Mouse (Mus musculus) G1E (cell line): ENCODE measurements around the gene Ccdc105. TPM values are rescaled to one million over a fixed set of nuclear protein-coding genes. Genes with fewer than 3 reads are reported as not detected.

Experiments used
- ATAC-seq: 2 replicates; pipeline ENCODE4 v1.8.0; 2016; ENCODE audit warnings: mild to moderate bottlenecking; ENCODE audit not compliant: insufficient number of reproducible peaks, poor library complexity, low FRiP score, severe bottlenecking; ENCODE audit errors: extremely low read depth
- DNase-seq: peaks from one replicate; pipeline ENCODE4 v3.0.0; 2012; ENCODE audit warnings: low spot score
- H3K27me3 ChIP-seq: 2 replicates; pipeline ENCODE4 v1.6.1; 2012; ENCODE audit warnings: mild to moderate bottlenecking, low read length, inconsistent platforms; ENCODE audit not compliant: insufficient read depth
- H3K36me3 ChIP-seq: replicated peaks from 2 replicates; pipeline ENCODE3; 2012; ENCODE audit warnings: mild to moderate bottlenecking, inconsistent platforms
- H3K4me1 ChIP-seq: 2 replicates; pipeline ENCODE4 v1.6.1; 2012; ENCODE audit warnings: low read depth, low read length, inconsistent platforms, mixed read lengths; ENCODE audit not compliant: insufficient read depth
- H3K4me3 ChIP-seq: 2 replicates; pipeline ENCODE4 v1.5.1; 2012; ENCODE audit warnings: low read depth, mild to moderate bottlenecking, inconsistent platforms, low read length, moderate library complexity, mixed read lengths
- H3K9me3 ChIP-seq: replicated peaks from 2 replicates; pipeline ENCODE4 v1.6.1; 2012; ENCODE audit warnings: inconsistent platforms
- CTCF ChIP-seq: IDR thresholded peaks from 2 replicates; pipeline ENCODE4 v1.5.1; 2012; ENCODE audit warnings: low read depth, low read length, inconsistent platforms, mixed read lengths
- GATA1 ChIP-seq: IDR thresholded peaks from 2 replicates; pipeline ENCODE4 v1.6.1; 2012; ENCODE audit warnings: borderline replicate concordance, low read length, inconsistent platforms, mixed read lengths
- GATA2 ChIP-seq: IDR thresholded peaks from 2 replicates; pipeline ENCODE4 v1.6.1; 2012; ENCODE audit warnings: low read depth, low read length, inconsistent platforms, borderline replicate concordance
- POLR2AphosphoS5 ChIP-seq: IDR thresholded peaks from 2 replicates; pipeline ENCODE4 v1.6.1; 2012; ENCODE audit warnings: low read depth, low read length, inconsistent platforms; ENCODE audit not compliant: insufficient replicate concordance
- TAL1 ChIP-seq: conservative IDR thresholded peaks from 2 replicates; pipeline ENCODE4 v1.6.1; 2012; ENCODE audit warnings: low read depth, low read length, inconsistent platforms, mixed read lengths
- polyA plus RNA-seq: library from polyadenylated mRNA; stranded (reverse); fragments of >175 nt; gene quantifications from 2 replicates; pipeline ENCODE4 v1.2.3, GENCODE M21; 2012
- total RNA-seq, 2 experiments: library from RNA; stranded (forward) in 1 of 2; stranded (reverse) in 1 of 2; fragments of 200-1000 nt in 1 of 2; fragments of >200 nt in 1 of 2; fragmentation: Nextera tagmentation in 1 of 2; gene quantifications; 2 replicates each; pipeline ENCODE4 v1.2.3; 2014 to 2017

Ccdc105 gene
- total and polyA plus RNA-seq, 3 experiments: not detected

GRCm38 (mm10) chr10:78722036-78722435 is 30.8 kb downstream of the Ccdc105 start:
- no peak overlapping the region for H3K4me3 ChIP-seq
- no peaks in the 10 kb centered on the region for H3K36me3 ChIP-seq
- no peaks in the 10 kb centered on the region for H3K9me3 ChIP-seq
- no peaks in the 10 kb centered on the region for H3K27me3 ChIP-seq
- no peak for ATAC-seq
- DNase-seq: no peak
- TF ChIP-seq GATA2 (no peak), POLR2AphosphoS5 (no peak), CTCF (no peak), TAL1 (no peak), GATA1 (no peak)
- no peaks in the 10 kb centered on the region for H3K4me1 ChIP-seq

- Histone ChIP-seq H3K4me3 (no peak within 1 kb of the TSS), H3K27me3 (no peaks in the 10 kb centered on the region), H3K4me1 (no peaks in the 10 kb centered on the region), H3K36me3 (no peaks in the 10 kb centered on the region), H3K9me3 (no peaks in the 10 kb centered on the region)
- no peak for TF ChIP-seq TAL1
- TF ChIP-seq GATA1: no peak
- no peak for TF ChIP-seq POLR2AphosphoS5
- TF ChIP-seq CTCF: no peak
- no peak for TF ChIP-seq GATA2
- DNase-seq (no peak), ATAC-seq (no peak)
Observed at GRCm38 (mm10) chr10:78718056-78718455, 34.8 kb downstream of the Ccdc105 start, which contains the start of gene Casp14. Casp14 (minus strand) TSS chr10:78718294.

GRCm38 (mm10) chr10:78716231-78716630 is 36.6 kb downstream of the Ccdc105 start:
- Histone ChIP-seq H3K4me1 (no peaks in the 10 kb centered on the region), H3K36me3 (no peaks in the 10 kb centered on the region), H3K27me3 (no peaks in the 10 kb centered on the region), H3K4me3 (no peak overlapping the region), H3K9me3 (no peaks in the 10 kb centered on the region)
- ATAC-seq (no peak), DNase-seq (no peak)
- no peak for TF ChIP-seq CTCF
- no peak for TF ChIP-seq POLR2AphosphoS5
- TF ChIP-seq GATA2: no peak
- no peak for TF ChIP-seq TAL1
- no peak for TF ChIP-seq GATA1

- no peaks in the 10 kb centered on the region for H3K36me3 ChIP-seq
- no peaks in the 10 kb centered on the region for H3K27me3 ChIP-seq
- no peaks in the 10 kb centered on the region for H3K9me3 ChIP-seq
- TF ChIP-seq GATA2: no peak
- TF ChIP-seq TAL1: no peak
- no peak for TF ChIP-seq GATA1
- no peak for TF ChIP-seq CTCF
- TF ChIP-seq POLR2AphosphoS5: no peak
- no peak overlapping the region for H3K4me3 ChIP-seq
- no peak for ATAC-seq
- no peak for DNase-seq
- no peaks in the 10 kb centered on the region for H3K4me1 ChIP-seq
Observed at GRCm38 (mm10) chr10:78715156-78715555, 37.7 kb downstream of the Ccdc105 start.

- H3K4me3 ChIP-seq: no peak overlapping the region
- DNase-seq (no peak), ATAC-seq (no peak)
- H3K36me3 ChIP-seq: no peaks in the 10 kb centered on the region
- no peaks in the 10 kb centered on the region for H3K4me1 ChIP-seq
- TF ChIP-seq CTCF (no peak), GATA1 (no peak), GATA2 (no peak), POLR2AphosphoS5 (no peak), TAL1 (no peak)
- no peaks in the 10 kb centered on the region for H3K27me3 ChIP-seq
- H3K9me3 ChIP-seq: no peaks in the 10 kb centered on the region
Observed at GRCm38 (mm10) chr10:78714129-78714528, 38.7 kb downstream of the Ccdc105 start.

GRCm38 (mm10) chr10:78710706-78711105 is 42.2 kb downstream of the Ccdc105 start:
- H3K27me3 ChIP-seq: no peaks in the 10 kb centered on the region
- no peaks in the 10 kb centered on the region for H3K36me3 ChIP-seq
- H3K9me3 ChIP-seq: no peaks in the 10 kb centered on the region
- no peak for TF ChIP-seq GATA1
- TF ChIP-seq GATA2: no peak
- no peak for TF ChIP-seq CTCF
- TF ChIP-seq POLR2AphosphoS5: no peak
- no peak for TF ChIP-seq TAL1
- DNase-seq (no peak), ATAC-seq (no peak)
- no peaks in the 10 kb centered on the region for H3K4me1 ChIP-seq
- H3K4me3 ChIP-seq: no peak overlapping the region

- H3K9me3 ChIP-seq: no peaks in the 10 kb centered on the region
- no peak for DNase-seq
- H3K4me3 ChIP-seq: no peak overlapping the region
- no peaks in the 10 kb centered on the region for H3K27me3 ChIP-seq
- no peaks in the 10 kb centered on the region for H3K4me1 ChIP-seq
- no peak for ATAC-seq
- TF ChIP-seq POLR2AphosphoS5 (no peak), CTCF (no peak), TAL1 (no peak), GATA2 (no peak), GATA1 (no peak)
- no peaks in the 10 kb centered on the region for H3K36me3 ChIP-seq
Observed at GRCm38 (mm10) chr10:78700881-78701280, 52.0 kb downstream of the Ccdc105 start.

Other genes starting within 250 kb of the Ccdc105 start
- gene Olfr1358, start 235.6 kb downstream of the Ccdc105 start, total RNA-seq (2014; fragmentation: Nextera tagmentation): not detected in 2 replicates
- 0.17 TPM in 1 of 2 replicates, not detected in the other for gene Olfr1358, start 235.6 kb downstream of the Ccdc105 start, total RNA-seq (2017)
- not detected in 2 replicates for gene Olfr1358, start 235.6 kb downstream of the Ccdc105 start, polyA plus RNA-seq
- 6.2 and 7.0 TPM in 2 replicates for gene Ilvbl, start 178.7 kb downstream of the Ccdc105 start, total RNA-seq (2014; fragmentation: Nextera tagmentation)
- 10.2 and 15.2 TPM in 2 replicates for gene Ilvbl, start 178.7 kb downstream of the Ccdc105 start, total RNA-seq (2017)
- gene Ilvbl, start 178.7 kb downstream of the Ccdc105 start, polyA plus RNA-seq: 7.7 and 9.3 TPM in 2 replicates
- not detected in 2 replicates for gene Syde1, start 161.1 kb downstream of the Ccdc105 start, total RNA-seq (2014; fragmentation: Nextera tagmentation)
- 0.06 TPM in 1 of 2 replicates, not detected in the other for gene Syde1, start 161.1 kb downstream of the Ccdc105 start, total RNA-seq (2017)
- not detected in 2 replicates for gene Syde1, start 161.1 kb downstream of the Ccdc105 start, polyA plus RNA-seq
- not detected in 2 replicates for gene Olfr1357, start 135.0 kb downstream of the Ccdc105 start, total RNA-seq (2014; fragmentation: Nextera tagmentation)
- gene Olfr1357, start 135.0 kb downstream of the Ccdc105 start, total RNA-seq (2017): 0.16 and 0.29 TPM in 2 replicates
- not detected in 2 replicates for gene Olfr1357, start 135.0 kb downstream of the Ccdc105 start, polyA plus RNA-seq
- not detected in 2 replicates for gene Casp14, start 34.8 kb downstream of the Ccdc105 start, total RNA-seq (2014; fragmentation: Nextera tagmentation)
- 0.12 TPM in 1 of 2 replicates, not detected in the other for gene Casp14, start 34.8 kb downstream of the Ccdc105 start, total RNA-seq (2017)
- gene Casp14, start 34.8 kb downstream of the Ccdc105 start, polyA plus RNA-seq: not detected in 2 replicates
- not detected in 2 replicates for gene Slc1a6, start 27.4 kb upstream of the Ccdc105 start, total RNA-seq (2014; fragmentation: Nextera tagmentation)
- 0.11 TPM in 1 of 2 replicates, not detected in the other for gene Slc1a6, start 27.4 kb upstream of the Ccdc105 start, total RNA-seq (2017)
- not detected in 2 replicates for gene Slc1a6, start 27.4 kb upstream of the Ccdc105 start, polyA plus RNA-seq
- gene Olfr1356, start 99.1 kb upstream of the Ccdc105 start, total RNA-seq (2014; fragmentation: Nextera tagmentation): not detected in 2 replicates
- gene Olfr1356, start 99.1 kb upstream of the Ccdc105 start, total RNA-seq (2017): 0.05 and 0.12 TPM in 2 replicates
- gene Olfr1356, start 99.1 kb upstream of the Ccdc105 start, polyA plus RNA-seq: not detected in 2 replicates
- not detected in 2 replicates for gene Olfr1355, start 122.5 kb upstream of the Ccdc105 start, total RNA-seq (2014; fragmentation: Nextera tagmentation)
- gene Olfr1355, start 122.5 kb upstream of the Ccdc105 start, total RNA-seq (2017): 0.05 TPM in 1 of 2 replicates, not detected in the other
- gene Olfr1355, start 122.5 kb upstream of the Ccdc105 start, polyA plus RNA-seq: not detected in 2 replicates
- gene Olfr1354, start 160.1 kb upstream of the Ccdc105 start, total RNA-seq (2014; fragmentation: Nextera tagmentation): not detected in 2 replicates
- gene Olfr1354, start 160.1 kb upstream of the Ccdc105 start, total RNA-seq (2017): 0.16 TPM in 1 of 2 replicates, not detected in the other
- not detected in 2 replicates for gene Olfr1354, start 160.1 kb upstream of the Ccdc105 start, polyA plus RNA-seq
- not detected in 2 replicates for gene Olfr8, start 197.6 kb upstream of the Ccdc105 start, total RNA-seq (2014; fragmentation: Nextera tagmentation)
- gene Olfr8, start 197.6 kb upstream of the Ccdc105 start, total RNA-seq (2017): 0.05 and 0.06 TPM in 2 replicates
- not detected in 2 replicates for gene Olfr8, start 197.6 kb upstream of the Ccdc105 start, polyA plus RNA-seq
- gene Olfr1353, start 210.2 kb upstream of the Ccdc105 start, total RNA-seq (2014; fragmentation: Nextera tagmentation): not detected in 2 replicates
- 0.06 and 0.22 TPM in 2 replicates for gene Olfr1353, start 210.2 kb upstream of the Ccdc105 start, total RNA-seq (2017)
- not detected in 2 replicates for gene Olfr1353, start 210.2 kb upstream of the Ccdc105 start, polyA plus RNA-seq
- not detected in 2 replicates for gene Olfr1352, start 228.0 kb upstream of the Ccdc105 start, total RNA-seq (2014; fragmentation: Nextera tagmentation)
- gene Olfr1352, start 228.0 kb upstream of the Ccdc105 start, total RNA-seq (2017): 0.11 and 0.12 TPM in 2 replicates
- not detected in 2 replicates for gene Olfr1352, start 228.0 kb upstream of the Ccdc105 start, polyA plus RNA-seq